Mouse (Mus musculus): ENCODE measurements around the gene Gpsm3. TPM values are rescaled to one million over a fixed set of nuclear protein-coding genes. Genes with fewer than 3 reads are reported as not detected.

Gene Gpsm3
- polyA plus RNA-seq, 1 experiment from 2014 or later: 3.0 TPM

DNA sequence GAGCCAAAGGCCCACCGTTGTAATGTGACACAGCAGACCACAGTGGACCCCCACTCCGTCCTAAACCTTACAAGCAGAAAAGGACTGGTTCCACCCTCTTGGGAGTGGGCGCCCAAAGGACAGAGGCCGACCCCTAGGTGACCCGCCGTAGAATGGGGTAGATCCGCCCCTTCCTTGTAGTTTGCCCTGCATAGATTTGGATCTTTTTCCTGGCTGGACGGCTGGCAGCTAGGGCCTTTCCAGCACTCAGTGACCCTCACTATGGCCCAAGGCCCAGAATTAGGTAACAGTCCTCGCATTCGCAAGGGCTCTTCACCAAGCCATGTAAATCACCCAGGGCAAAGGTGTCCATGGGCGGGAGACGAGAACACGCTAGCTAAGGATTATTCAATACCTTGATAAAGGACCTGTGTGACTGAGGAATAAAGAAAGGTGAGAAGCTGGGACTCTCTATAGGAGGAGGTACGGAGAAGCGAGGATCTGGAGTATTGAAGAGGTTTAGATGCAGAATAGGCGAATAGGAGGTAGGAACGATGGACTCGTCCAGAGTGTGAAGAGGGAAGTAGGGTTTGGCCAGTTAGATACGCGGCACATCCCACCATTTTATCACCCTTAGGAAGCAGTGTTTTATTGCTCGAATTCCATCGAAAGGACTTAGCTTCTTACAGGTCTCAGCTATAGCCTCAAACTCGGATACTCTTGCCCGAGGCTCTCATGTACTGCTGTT is 15.1 kb downstream of the Gpsm3 start:
- Histone ChIP-seq H3K4me2 (ENCODE audit: low read length) (peak overlapping the region; percentile 71), H3K27me3 (replicated peaks; ENCODE audit: control insufficient read depth, insufficient read depth, low read length) (no peaks in the 10 kb centered on the region), H3K9me3 (ENCODE audit: control insufficient read depth, low read length) (no peaks in the 10 kb centered on the region), H3K4me3 (replicated peaks; ENCODE audit: low read length) (peak overlapping the region; percentile 94), H3K9ac (replicated peaks; ENCODE audit: low read depth, low read length) (peak overlapping the region; percentile 62), H3K4me1 (replicated peaks; ENCODE audit: control insufficient read depth, insufficient read depth, low read length) (peaks cover 43% of the 10 kb centered on the region), H3K27ac (ENCODE audit: low read length) (peak overlapping the region; percentile 68), H3K36me3 (ENCODE audit: control insufficient read depth, insufficient read depth) (peaks cover 8% of the 10 kb centered on the region)
- WGBS: 16% methylated on average over 24 of the region's 24 CpGs
- no peak for ATAC-seq

DNA sequence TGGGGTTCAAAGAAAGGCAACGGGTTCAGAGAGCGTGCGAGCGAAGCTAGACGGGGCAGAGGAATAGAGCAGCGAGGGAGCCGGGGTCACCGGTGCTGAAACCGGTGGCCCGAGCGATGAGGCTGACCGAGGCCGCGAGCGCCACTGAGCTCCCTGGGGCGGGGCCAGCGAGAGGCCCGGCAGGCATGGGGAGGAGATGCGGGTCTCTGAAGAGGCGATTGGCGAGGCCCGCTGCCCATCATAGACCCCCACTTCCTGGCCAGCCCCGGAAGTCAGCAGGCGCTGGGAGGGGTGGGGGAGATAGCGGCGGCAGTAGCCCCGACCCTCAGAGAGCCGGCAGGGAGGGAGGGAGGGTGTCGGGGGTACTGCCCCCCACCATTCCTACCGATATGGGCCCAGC is 16.0 kb downstream of the Gpsm3 start:
- ATAC-seq: peak; percentile 49
- under 1% methylated on average over 25 of the region's 30 CpGs for WGBS

GRCm38 (mm10) chr17:34606186-34607039 is 16.8 kb downstream of the Gpsm3 start:
- Histone ChIP-seq H3K9me3 (ENCODE audit: control insufficient read depth, low read length) (no peaks in the 10 kb centered on the region), H3K4me3 (replicated peaks; ENCODE audit: low read length) (peak overlapping the region; percentile 94), H3K4me2 (ENCODE audit: low read length) (peak overlapping the region; percentile 98), H3K9ac (replicated peaks; ENCODE audit: low read depth, low read length) (peak overlapping the region; percentile 96), H3K27me3 (replicated peaks; ENCODE audit: control insufficient read depth, insufficient read depth, low read length) (no peaks in the 10 kb centered on the region), H3K36me3 (ENCODE audit: control insufficient read depth, insufficient read depth) (peaks cover 8% of the 10 kb centered on the region), H3K27ac (ENCODE audit: low read length) (peak overlapping the region; percentile 76), H3K4me1 (replicated peaks; ENCODE audit: control insufficient read depth, insufficient read depth, low read length) (peaks cover 43% of the 10 kb centered on the region)
- no peak for ATAC-seq
- 16% methylated on average over 30 of the region's 32 CpGs for WGBS

More for the DNA sequence above, 16.0 kb downstream of the Gpsm3 start:
- Histone ChIP-seq H3K4me1 (replicated peaks; ENCODE audit: control insufficient read depth, insufficient read depth, low read length) (peaks cover 43% of the 10 kb centered on the region), H3K4me2 (ENCODE audit: low read length) (peak overlapping the region; percentile 98), H3K9me3 (ENCODE audit: control insufficient read depth, low read length) (no peaks in the 10 kb centered on the region), H3K27me3 (replicated peaks; ENCODE audit: control insufficient read depth, insufficient read depth, low read length) (no peaks in the 10 kb centered on the region), H3K27ac (ENCODE audit: low read length) (peak overlapping the region; percentile 76), H3K9ac (replicated peaks; ENCODE audit: low read depth, low read length) (peak overlapping the region; percentile 96), H3K4me3 (replicated peaks; ENCODE audit: low read length) (peak overlapping the region; percentile 94), H3K36me3 (ENCODE audit: control insufficient read depth, insufficient read depth) (peaks cover 6% of the 10 kb centered on the region)

GRCm38 (mm10) chr17:34607997-34608396 is 18.4 kb downstream of the Gpsm3 start:
- H3K4me3 ChIP-seq (replicated peaks; ENCODE audit: low read length): no peak overlapping the region
- peaks cover 21% of the 10 kb centered on the region for H3K36me3 ChIP-seq (ENCODE audit: control insufficient read depth, insufficient read depth)
- no peak overlapping the region for H3K9ac ChIP-seq (replicated peaks; ENCODE audit: low read depth, low read length)
- no peak overlapping the region for H3K4me2 ChIP-seq (ENCODE audit: low read length)
- no peaks in the 10 kb centered on the region for H3K27me3 ChIP-seq (replicated peaks; ENCODE audit: control insufficient read depth, insufficient read depth, low read length)
- H3K4me1 ChIP-seq (replicated peaks; ENCODE audit: control insufficient read depth, insufficient read depth, low read length): peaks cover 34% of the 10 kb centered on the region
- ATAC-seq: no peak
- H3K9me3 ChIP-seq (ENCODE audit: control insufficient read depth, low read length): no peaks in the 10 kb centered on the region
- WGBS: 76% methylated on average over 7 of the region's 7 CpGs
- no peak overlapping the region for H3K27ac ChIP-seq (ENCODE audit: low read length)

GRCm38 (mm10) chr17:34611050-34611449 is 21.4 kb downstream of the Gpsm3 start:
- WGBS: 88% methylated on average over 8 of the region's 8 CpGs
- no peaks in the 10 kb centered on the region for H3K27me3 ChIP-seq (replicated peaks; ENCODE audit: control insufficient read depth, insufficient read depth, low read length)
- no peak for ATAC-seq
- H3K4me3 ChIP-seq (replicated peaks; ENCODE audit: low read length): no peak overlapping the region
- no peaks in the 10 kb centered on the region for H3K9me3 ChIP-seq (ENCODE audit: control insufficient read depth, low read length)
- no peak overlapping the region for H3K9ac ChIP-seq (replicated peaks; ENCODE audit: low read depth, low read length)
- no peak overlapping the region for H3K4me2 ChIP-seq (ENCODE audit: low read length)
- peaks cover 26% of the 10 kb centered on the region for H3K36me3 ChIP-seq (ENCODE audit: control insufficient read depth, insufficient read depth)
- H3K4me1 ChIP-seq (replicated peaks; ENCODE audit: control insufficient read depth, insufficient read depth, low read length): peaks cover 24% of the 10 kb centered on the region
- H3K27ac ChIP-seq (ENCODE audit: low read length): no peak overlapping the region

GRCm38 (mm10) chr17:34613054-34613645 is 23.5 kb downstream of the Gpsm3 start:
- Histone ChIP-seq H3K9me3 (ENCODE audit: control insufficient read depth, low read length) (no peaks in the 10 kb centered on the region), H3K4me2 (ENCODE audit: low read length) (no peak overlapping the region), H3K4me1 (replicated peaks; ENCODE audit: control insufficient read depth, insufficient read depth, low read length) (peaks cover 8% of the 10 kb centered on the region), H3K4me3 (replicated peaks; ENCODE audit: low read length) (no peak overlapping the region), H3K36me3 (ENCODE audit: control insufficient read depth, insufficient read depth) (peaks cover 32% of the 10 kb centered on the region), H3K27ac (ENCODE audit: low read length) (no peak overlapping the region), H3K9ac (replicated peaks; ENCODE audit: low read depth, low read length) (no peak overlapping the region), H3K27me3 (replicated peaks; ENCODE audit: control insufficient read depth, insufficient read depth, low read length) (no peaks in the 10 kb centered on the region)
- no peak for ATAC-seq
- WGBS: 86% methylated on average over 11 of the region's 11 CpGs

GRCm38 (mm10) chr17:34613830-34614229 is 24.2 kb downstream of the Gpsm3 start:
- no peak overlapping the region for H3K9ac ChIP-seq (replicated peaks; ENCODE audit: low read depth, low read length)
- H3K9me3 ChIP-seq (ENCODE audit: control insufficient read depth, low read length): no peaks in the 10 kb centered on the region
- H3K27me3 ChIP-seq (replicated peaks; ENCODE audit: control insufficient read depth, insufficient read depth, low read length): no peaks in the 10 kb centered on the region
- 85% methylated on average over 10 of the region's 10 CpGs for WGBS
- no peak overlapping the region for H3K27ac ChIP-seq (ENCODE audit: low read length)
- no peak overlapping the region for H3K4me3 ChIP-seq (replicated peaks; ENCODE audit: low read length)
- H3K4me2 ChIP-seq (ENCODE audit: low read length): no peak overlapping the region
- peaks cover 2% of the 10 kb centered on the region for H3K4me1 ChIP-seq (replicated peaks; ENCODE audit: control insufficient read depth, insufficient read depth, low read length)
- peaks cover 32% of the 10 kb centered on the region for H3K36me3 ChIP-seq (ENCODE audit: control insufficient read depth, insufficient read depth)
- no peak for ATAC-seq

- no peak for ATAC-seq
Observed at GRCm38 (mm10) chr17:34615871-34616270, 26.3 kb downstream of the Gpsm3 start, which contains the start of gene Egfl8. Egfl8 (minus strand) TSS chr17:34615971.

GRCm38 (mm10) chr17:34618999-34619398 is 29.4 kb downstream of the Gpsm3 start:
- H3K4me1 ChIP-seq (replicated peaks; ENCODE audit: control insufficient read depth, insufficient read depth, low read length): no peaks in the 10 kb centered on the region
- H3K9ac ChIP-seq (replicated peaks; ENCODE audit: low read depth, low read length): no peak overlapping the region
- ATAC-seq: no peak
- H3K4me3 ChIP-seq (replicated peaks; ENCODE audit: low read length): no peak overlapping the region
- 17% methylated on average over 6 of the region's 6 CpGs for WGBS
- no peak overlapping the region for H3K27ac ChIP-seq (ENCODE audit: low read length)
- H3K27me3 ChIP-seq (replicated peaks; ENCODE audit: control insufficient read depth, insufficient read depth, low read length): no peaks in the 10 kb centered on the region
- no peaks in the 10 kb centered on the region for H3K9me3 ChIP-seq (ENCODE audit: control insufficient read depth, low read length)
- H3K4me2 ChIP-seq (ENCODE audit: low read length): no peak overlapping the region
- H3K36me3 ChIP-seq (ENCODE audit: control insufficient read depth, insufficient read depth): peaks cover 15% of the 10 kb centered on the region; the same call in 1 of the 2 replicates

More at GRCm38 (mm10) chr17:34615871-34616270, 26.3 kb downstream of the Gpsm3 start, which contains the start of gene Egfl8:
- H3K9ac ChIP-seq (replicated peaks; ENCODE audit: low read depth, low read length): no peak within 1 kb of the TSS
- no peak within 1 kb of the TSS for H3K4me3 ChIP-seq (replicated peaks; ENCODE audit: low read length)
- WGBS: 69% methylated on average over 6 of the region's 6 CpGs
- H3K4me1 ChIP-seq (replicated peaks; ENCODE audit: control insufficient read depth, insufficient read depth, low read length): no peaks in the 10 kb centered on the region
- H3K4me2 ChIP-seq (ENCODE audit: low read length): no peak within 1 kb of the TSS
- no peak within 1 kb of the TSS for H3K27ac ChIP-seq (ENCODE audit: low read length)
- no peaks in the 10 kb centered on the region for H3K9me3 ChIP-seq (ENCODE audit: control insufficient read depth, low read length)
- H3K27me3 ChIP-seq (replicated peaks; ENCODE audit: control insufficient read depth, insufficient read depth, low read length): no peaks in the 10 kb centered on the region
- H3K36me3 ChIP-seq (ENCODE audit: control insufficient read depth, insufficient read depth): peaks cover 29% of the 10 kb centered on the region

All from forebrain, embryonic 16.5 days (tissue).